Mouse (Mus musculus) spleen, adult 18-20 months (tissue): ENCODE results near the gene Veph1.

Experiments used
- DNase-seq, 2 experiments: peaks; one replicate each; pipeline ENCODE4 v3.0.0; 2022; ENCODE audit warnings: mixed read lengths in 2 of 2

The Veph1 gene

DNA sequence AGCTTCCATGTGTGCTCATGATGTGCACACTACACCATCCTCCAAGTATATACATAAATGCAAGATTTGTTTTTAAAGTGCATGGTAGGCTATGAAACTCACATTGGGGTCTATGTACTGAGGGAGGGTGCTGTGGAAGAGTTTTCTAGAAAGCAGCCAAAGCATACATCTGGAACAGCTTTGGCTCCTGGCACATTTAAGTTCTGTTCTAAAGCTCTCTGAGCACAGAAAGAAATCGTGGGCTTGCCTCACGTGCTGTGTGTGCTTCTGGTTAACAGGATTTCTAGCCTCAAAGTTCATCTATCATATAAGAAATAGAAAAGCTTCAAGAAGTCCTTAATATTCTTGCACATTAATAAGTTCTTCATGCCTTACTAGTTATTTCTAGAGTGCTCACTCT, 204.9 kb downstream of the Veph1 start:
- no peak for DNase-seq

GRCm38 (mm10) chr3:66087608-66088007, 209.0 kb downstream of the Veph1 start:
- DNase-seq = no peak

DNA sequence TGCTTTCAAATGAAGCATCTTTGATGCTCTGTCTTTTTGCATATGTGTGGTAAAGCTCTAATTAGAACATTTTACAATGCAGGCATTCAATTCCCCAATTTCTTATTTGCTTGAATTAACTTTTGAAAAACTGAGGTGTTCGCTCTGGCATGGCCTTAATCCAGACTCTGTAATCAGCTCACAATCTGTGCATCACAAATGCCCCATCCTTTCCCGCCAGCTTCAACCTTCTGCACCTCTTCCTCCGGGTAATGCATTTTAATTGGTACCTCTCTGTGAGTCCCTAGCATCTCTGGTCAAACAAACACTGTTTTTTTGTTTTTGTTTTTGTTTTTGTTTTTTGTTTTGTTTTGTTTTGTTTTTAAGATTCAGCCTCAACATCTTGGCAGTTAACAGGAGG, 212.8 kb downstream of the Veph1 start:
- no peak for DNase-seq

- DNase-seq = no peak
Measured at GRCm38 (mm10) chr3:66083407-66083806, 213.2 kb downstream of the Veph1 start.

DNA sequence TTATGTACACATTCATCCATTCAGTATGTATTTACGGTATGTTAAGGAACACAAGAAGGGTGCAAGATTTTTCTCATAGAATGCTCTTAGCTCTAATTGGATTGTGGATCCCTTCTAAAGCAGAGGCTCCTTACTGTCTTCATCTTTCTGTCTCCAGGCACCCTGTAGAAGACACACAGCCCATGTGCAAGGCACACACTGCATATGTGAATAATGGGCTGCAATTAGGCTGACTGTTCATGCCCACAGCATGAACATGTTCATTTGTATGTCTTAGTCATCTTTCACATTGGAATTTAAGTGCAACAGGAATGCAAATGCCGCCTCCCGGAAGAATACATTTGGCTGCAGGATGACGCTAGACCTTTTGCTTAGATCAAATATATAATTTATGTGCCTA, 213.7 kb downstream of the Veph1 start:
- no peak for DNase-seq

DNA sequence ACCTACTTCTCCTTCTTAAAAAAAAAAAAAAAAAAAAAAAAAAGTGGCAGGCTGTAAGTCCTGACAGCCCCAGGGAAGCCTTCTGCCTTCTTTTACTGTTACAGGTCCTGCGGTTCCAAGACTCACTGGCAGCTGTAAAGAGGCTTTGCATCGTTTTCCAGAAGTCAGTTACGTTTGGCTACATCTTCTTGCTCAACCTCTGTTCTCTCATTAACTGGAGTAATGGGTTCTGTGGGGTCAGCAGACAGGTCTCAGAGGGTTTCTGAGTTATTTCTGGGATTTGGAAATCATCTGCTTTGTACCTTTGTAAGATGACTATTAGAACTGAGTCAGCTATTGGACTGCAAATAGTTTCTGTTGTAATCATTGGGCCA, 215.3 kb downstream of the Veph1 start:
- no peak for DNase-seq

DNA sequence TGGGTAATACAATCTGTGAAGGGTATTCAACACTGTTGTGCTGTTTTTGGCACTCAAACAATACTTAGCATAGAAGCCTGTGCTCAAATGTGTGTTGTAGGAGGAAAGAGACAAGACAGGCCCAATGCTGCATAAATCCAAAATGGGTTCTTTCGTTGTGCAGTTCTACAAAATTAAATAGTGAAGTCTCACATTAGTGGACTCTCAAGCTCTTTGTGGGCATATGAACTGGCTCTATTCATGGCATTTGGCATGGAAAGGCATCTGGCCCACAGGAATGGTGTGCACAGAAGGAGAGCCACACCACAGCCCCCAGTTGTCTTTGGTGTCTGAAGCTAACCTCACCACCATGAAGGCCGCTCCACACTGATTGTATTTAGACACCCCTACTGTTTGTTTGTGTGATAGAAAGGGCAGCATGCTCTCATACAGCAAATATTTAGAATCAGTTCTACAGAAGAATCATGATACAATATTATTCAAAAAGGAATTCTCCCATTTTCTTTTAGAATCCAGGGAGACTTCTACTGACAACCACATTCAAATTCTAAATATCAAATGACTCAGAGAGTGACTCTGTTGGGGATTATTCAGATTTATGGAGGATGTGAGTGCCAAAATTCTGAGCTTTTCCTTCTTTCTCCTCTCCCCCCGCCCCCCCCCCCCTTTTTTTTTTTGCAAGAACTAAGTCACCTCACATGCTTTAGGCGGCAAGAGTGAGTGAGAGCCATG, 215.8 kb downstream of the Veph1 start:
- no peak for DNase-seq

DNA sequence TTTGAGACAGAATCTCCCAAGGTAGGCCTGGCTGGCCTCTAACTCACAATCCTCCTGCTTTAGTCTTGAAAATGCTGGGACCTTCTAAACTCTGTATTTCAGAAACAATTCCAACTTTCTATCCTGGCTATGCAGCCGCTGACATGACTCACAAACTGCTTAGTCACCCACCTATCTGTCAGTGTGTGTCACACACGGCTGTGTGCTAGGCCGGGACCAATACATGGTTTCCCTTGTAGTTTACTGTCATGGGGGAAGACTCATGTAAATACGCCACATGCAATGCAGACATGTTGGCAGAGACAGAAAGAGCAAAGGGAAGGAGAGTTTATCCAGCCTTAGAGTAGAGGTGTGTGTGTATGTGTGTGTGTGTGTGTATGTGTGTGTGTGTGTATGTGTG, 216.8 kb downstream of the Veph1 start:
- DNase-seq = no peak

GRCm38 (mm10) chr3:66078898-66079537, 217.6 kb downstream of the Veph1 start:
- DNase-seq = no peak

DNA sequence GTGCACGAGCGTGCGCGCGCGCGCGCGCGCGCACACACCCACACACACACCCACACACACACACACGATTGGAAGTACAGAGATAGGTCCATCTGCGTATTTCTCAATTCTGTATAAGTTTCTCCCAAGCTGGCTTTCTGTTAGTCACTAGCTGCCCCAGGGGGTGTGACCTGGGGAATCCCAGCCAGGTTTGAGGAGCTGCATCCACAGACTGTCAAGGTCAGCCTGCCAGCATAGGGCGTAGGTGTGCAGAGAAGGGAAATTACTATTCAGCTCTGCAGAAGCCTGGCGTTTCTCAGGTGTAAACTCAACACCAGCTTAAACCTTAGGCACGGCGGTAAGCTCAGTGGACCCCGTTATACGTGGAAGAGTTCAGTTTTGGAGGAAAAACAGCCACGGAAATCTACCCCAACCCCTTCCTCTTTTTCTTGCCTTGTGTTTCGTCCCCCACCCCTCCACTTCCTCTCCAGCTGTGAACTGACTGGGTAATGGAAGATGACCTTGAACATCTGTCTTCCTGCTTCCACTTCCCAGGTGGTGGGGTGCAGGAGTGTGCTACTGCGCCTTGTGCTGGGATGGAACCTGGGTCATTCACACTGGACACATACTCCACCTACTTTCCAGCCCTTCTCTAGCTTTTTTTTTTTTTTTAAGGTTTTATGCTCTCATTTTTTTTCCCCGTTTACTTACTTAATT, 218.5 kb downstream of the Veph1 start:
- DNase-seq = peak in 1 of 2 experiments; percentile 2

DNA sequence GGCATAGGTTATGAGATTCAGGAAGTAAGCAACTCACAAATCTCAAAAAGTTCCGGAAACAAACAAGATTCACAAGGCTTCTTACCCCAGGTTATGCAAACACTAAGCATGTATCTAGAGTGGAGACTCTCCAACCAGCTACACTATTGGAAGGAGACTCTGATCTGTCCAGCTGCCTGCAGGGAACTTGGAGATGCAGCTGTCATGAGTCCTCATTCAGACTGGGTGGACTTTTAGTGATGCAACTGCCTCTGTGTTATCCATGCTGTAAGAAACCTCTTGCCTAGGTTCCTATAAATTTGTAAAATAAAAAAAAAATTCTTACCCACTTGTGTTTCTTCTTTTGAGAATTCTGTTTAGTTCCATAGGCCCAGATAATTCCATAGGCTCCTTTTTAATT, 226.4 kb downstream of the Veph1 start:
- no peak for DNase-seq

DNA sequence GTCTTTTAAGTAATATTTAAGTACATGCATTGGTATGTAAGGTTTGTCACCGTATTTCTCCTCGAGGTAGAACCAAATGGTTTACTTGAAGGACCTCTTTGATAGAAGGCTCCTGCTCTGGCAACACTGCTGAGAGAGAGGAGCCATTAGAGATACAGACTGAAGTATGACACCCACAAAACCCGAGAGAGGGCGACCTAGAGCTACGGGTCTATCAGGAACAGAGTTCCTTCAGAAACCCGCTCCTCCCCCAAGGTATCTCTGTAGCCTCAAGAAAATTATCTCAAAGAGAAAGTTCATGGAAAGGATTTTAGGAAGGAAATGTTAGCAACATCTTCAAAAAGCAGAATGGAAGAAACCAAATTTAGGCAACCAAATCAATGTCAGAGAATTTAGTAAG, 232.8 kb downstream of the Veph1 start:
- no peak for DNase-seq

GRCm38 (mm10) chr3:66056912-66057311, 239.7 kb downstream of the Veph1 start:
- no peak for DNase-seq

DNA sequence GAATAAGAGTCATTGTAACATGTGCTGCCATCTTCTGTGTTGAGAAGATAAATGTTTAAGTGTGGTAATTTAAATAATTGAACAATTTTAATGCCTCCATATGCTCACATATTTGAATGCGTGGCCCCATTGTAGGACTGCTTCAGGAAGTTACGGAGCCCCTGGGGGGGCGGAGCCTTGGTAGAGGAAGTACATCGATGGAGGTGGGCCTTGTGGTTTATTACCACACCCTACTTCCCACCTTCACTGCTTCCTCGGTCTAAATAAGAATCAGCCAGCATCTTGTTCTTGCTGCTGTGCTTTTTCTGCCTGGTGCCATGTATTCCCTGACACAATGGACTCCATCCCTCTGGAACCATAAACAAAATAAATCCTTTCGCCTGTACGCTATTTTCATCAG, 241.0 kb downstream of the Veph1 start:
- no peak for DNase-seq

DNA sequence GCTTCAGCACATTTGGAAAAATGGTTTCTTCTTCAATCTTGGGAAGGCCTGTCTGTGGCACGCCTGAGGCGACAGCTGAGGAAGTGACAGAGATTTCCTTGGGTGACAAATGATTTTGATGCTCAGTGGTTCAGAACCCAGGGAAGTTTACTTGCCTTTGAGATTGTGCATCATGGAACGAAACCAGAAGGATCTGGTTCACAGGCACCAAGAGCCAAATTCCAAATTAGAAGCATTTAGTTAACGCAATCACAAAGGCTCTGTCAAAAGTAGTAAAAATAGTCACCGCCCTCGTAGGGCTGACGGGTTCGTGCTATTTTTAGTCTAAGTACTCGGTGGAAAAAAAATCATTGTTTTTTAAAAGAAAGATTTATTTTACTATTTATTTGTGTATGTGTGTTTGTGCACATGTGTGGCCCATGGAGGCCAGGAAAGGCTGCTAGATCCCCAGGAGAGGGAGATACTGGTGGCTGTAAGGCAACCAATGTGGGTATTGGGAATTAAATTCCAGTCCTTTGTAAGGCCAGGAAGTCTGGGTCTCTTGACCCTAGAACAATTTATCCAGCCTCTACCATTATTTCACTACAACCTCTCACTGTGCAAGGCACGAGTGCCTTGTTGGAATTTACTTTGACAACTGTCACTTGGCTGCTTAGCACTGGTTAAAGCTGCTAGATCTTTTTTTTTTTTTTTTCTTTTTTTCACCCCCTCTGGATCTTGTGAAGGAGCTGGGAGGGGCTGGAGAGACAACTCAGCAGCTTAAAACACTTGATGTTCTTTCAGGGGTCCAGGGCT, 246.3 kb downstream of the Veph1 start:
- no peak for DNase-seq

DNA sequence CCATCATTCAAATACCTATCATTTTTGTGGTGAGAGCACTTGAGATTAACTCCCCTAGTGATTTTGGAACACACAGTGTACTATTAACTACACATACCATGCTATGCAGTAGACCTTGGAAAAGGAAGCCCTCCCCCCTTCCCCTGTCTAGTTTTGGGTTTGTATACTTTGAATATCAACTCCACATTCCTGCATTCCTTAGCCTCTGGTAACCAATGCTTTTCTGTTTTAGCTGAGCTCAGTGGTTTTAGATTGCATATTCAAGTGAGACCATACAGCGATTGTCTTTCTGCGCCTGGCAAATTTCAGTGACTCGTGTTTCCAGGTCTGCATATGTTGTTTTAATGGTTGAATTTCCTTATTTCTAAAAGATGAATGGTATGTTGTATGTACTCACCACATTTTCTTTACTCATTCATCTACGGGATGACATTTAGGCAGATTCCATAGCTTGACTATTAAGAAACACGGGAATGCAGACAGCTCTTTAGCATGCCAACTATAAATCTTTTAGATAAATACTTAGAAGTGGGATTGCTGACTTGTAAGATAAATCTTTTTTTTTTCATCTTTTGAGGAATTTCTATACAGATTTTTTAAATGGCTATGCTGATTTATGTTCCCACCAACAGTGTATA, 255.7 kb downstream of the Veph1 start:
- no peak for DNase-seq

DNA sequence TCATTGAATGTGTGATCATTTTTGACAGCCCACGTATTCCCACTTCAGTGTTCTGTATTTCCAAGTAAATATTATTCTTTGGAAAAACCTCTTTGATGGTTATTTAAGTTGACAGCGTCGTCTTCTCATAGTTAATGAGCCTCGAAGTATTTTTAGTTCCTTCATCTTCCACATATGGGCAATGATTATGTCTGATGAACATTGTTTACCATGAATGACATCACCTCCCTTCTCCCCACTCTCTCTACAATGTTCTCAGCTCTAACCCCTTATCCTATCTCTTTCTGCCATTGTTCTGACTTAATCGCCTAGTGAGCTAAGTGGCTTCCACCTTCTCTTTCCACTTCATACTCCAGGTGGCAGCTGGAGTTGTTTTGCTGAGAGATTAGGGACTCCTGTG, 261.4 kb downstream of the Veph1 start:
- DNase-seq = no peak

DNA sequence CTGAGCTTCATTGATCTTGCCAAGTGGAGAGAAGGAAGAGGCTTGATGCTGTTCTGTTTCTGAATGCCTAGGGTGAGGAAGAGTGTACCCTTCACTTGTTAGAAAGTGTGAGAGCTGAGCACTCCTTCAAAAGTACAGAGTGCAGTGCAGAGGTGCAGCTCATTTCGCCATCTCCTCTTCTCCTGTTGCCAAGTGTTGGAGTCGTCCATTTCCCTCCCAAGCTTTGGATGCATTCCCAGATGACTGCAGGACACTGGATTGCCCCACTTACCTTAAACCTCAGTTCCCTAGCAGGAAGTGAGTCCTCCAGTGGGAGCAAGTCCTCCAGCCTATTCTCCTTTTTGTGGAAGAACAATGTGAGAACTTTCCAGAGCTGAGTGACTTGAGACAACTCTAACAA, 263.3 kb downstream of the Veph1 start:
- DNase-seq = no peak

DNA sequence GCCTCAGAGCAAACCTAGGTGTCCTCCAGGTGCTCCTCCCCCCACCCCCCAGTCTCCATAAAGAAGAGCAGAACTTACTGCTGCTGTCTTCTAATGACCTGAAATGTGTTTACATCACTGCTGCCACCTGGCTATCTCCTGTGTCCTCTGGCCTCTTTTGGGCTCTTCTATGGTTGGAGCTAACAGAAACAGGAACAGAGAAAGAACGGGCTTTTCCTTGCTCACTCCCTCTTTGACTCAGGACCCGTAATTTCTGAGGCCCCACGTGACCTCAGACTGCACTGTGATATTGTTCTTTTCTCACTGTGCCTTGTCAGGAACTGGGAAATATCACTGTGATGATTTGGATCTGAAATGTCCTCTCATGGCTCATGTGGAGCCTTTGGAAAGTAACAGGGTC, 271.2 kb downstream of the Veph1 start:
- DNase-seq = no peak

GRCm38 (mm10) chr3:66024220-66024792, 272.3 kb downstream of the Veph1 start:
- no peak for DNase-seq

DNA sequence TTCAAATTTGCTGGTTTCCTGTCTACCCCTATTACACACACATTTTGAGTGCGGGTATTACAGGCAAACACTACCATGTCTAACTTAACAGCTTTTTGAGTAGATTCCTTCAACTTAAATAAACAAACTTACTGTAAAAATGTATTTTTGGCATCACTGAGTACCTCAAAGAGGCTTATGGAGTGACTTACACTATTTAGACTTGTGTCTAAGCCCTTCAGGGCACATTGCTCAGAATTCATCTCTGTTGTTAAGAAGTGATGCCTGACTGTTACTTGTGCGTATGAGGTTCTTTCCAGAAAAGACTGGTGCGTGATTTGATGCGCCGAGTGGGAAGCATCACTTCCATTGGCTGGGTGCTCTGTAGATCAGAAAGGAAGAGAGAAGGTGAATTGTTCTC, 277.5 kb downstream of the Veph1 start:
- DNase-seq = no peak

DNA sequence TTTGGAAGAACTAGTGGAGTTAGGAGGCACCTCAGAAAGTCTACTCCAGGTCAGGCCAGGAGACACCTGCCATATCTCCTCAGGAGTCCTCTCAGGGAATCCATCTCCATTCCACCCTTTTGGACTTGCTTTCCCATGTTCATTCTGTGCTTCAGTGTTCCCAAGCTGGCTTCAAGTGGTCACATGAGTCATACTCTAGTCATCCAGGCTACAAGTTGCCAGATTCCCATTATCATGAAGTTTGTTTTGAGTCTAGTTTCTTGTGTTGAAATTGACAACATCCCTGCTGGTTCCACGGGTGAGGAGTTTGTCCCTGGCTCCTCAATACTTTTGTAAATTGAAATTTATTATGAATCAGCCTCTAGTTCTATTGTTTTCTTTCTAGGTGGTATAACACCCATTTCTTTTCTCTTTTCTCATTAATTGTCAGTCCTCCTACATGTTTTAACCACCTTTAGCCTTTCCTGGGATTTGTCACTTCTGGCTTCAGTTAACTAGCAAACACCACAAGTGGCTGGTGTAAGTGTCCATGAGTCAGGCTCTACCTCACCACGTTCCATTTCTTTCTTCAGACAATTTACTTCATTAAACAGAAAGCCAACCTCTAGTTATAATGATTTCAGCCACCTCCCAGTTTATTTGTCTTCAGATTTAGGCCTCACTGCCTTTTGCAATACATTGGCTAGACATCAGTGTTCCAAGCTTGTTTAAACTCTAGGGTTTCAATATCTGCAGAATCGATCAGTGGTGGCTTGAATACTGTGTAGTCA, 288.8 kb downstream of the Veph1 start:
- no peak for DNase-seq
